In the genomic region with DNA sequence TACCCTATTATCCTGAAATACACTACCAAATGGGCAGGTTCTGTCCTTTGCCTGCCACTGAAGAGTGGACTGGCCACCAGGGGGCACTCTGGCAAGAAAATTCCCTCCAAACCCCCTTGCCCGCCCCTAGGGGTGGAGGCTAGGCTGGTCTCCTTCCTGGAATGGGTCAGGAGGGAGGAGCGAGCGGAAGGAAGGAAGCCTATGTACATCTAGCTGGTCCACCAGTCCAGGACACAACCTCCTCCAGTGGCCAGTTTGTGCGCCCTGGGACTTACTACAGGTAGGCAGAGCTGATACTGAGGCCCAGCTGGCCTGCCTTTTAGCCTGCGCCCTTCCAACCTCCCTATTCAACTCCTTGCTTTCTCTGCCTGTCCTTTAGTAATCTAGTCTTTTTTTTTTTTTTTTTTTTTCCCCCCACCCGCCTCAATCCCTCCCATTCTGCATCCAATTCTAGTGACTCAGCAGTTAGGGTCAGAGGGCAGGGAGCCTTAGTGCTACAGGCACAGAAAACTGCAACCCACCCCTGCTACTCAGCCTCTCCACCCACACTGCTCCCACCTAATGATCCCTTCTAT, we compare ENCODE assay signal across 8 mouse cellular contexts. TPM values are rescaled to one million over a fixed set of nuclear protein-coding genes. Genes with fewer than 3 reads are reported as not detected.
A peak's percentile ranks its signal among the peaks of the same experiment; 100 is the strongest.
DNase-seq lines count a peak whose midpoint lies in the region; ATAC-seq lines count a peak whose summit lies in the region.

TSS of gene Hsd3b7 (plus strand) at position 170 of the 575 bp plus-strand sequence.

- H3K9me3 ChIP-seq in forebrain, embryonic 11.5 days (ENCODE audit: control insufficient read depth, low read length), result no peaks in the 10 kb centered on the region
- H3K9me3 ChIP-seq in heart, embryonic 15.5 days (replicated peaks), result no peaks in the 10 kb centered on the region
- no peaks in the 10 kb centered on the region for H3K9me3 ChIP-seq in liver, embryonic 12.5 days (replicated peaks)

- H3K4me3 ChIP-seq in forebrain, embryonic 11.5 days (ENCODE audit: low read depth, low read length), result no peak within 1 kb of the TSS
- H3K4me3 ChIP-seq in heart, embryonic 15.5 days, result peak within 1 kb of the TSS; percentile 39
- H3K4me3 ChIP-seq in liver, embryonic 12.5 days, result peak within 1 kb of the TSS; percentile 16

- no peak within 1 kb of the TSS for H3K9ac ChIP-seq in forebrain, embryonic 11.5 days (ENCODE audit: low read length)
- peak within 1 kb of the TSS; percentile 35 for H3K9ac ChIP-seq in heart, embryonic 15.5 days
- H3K9ac ChIP-seq in liver, embryonic 12.5 days, result peak within 1 kb of the TSS; percentile 37; the same call in 1 of the 2 replicates

- 36% methylated on average over 6 of the region's 6 CpGs for WGBS in forebrain, embryonic 11.5 days
- WGBS in heart, embryonic 15.5 days, result 21% methylated on average over 6 of the region's 6 CpGs
- WGBS in liver, embryonic 12.5 days (ENCODE audit: insufficient replicate concordance), result 24% methylated on average over 6 of the region's 6 CpGs

- H3K36me3 ChIP-seq in forebrain, embryonic 11.5 days (ENCODE audit: control insufficient read depth, insufficient read depth, low read length), result peaks cover 20% of the 10 kb centered on the region
- H3K36me3 ChIP-seq in heart, embryonic 15.5 days, result peaks cover 47% of the 10 kb centered on the region
- peaks cover 72% of the 10 kb centered on the region for H3K36me3 ChIP-seq in liver, embryonic 12.5 days
- H3K36me3 ChIP-seq in splenic B cell, adult 2 months (ENCODE audit: control insufficient read depth, insufficient read depth, low read length, poor library complexity, severe bottlenecking), result peaks cover 8% of the 10 kb centered on the region

- no peaks in the 10 kb centered on the region for H3K4me1 ChIP-seq in forebrain, embryonic 11.5 days (replicated peaks; ENCODE audit: control insufficient read depth, insufficient read depth, low read length)
- peaks cover 11% of the 10 kb centered on the region for H3K4me1 ChIP-seq in heart, embryonic 15.5 days (replicated peaks)
- peaks cover 54% of the 10 kb centered on the region for H3K4me1 ChIP-seq in liver, embryonic 12.5 days

- H3K27ac ChIP-seq in forebrain, embryonic 11.5 days (ENCODE audit: low read depth, low read length), result no peak within 1 kb of the TSS
- H3K27ac ChIP-seq in heart, embryonic 15.5 days, result peak within 1 kb of the TSS; percentile 50; the same call in 1 of the 2 replicates
- H3K27ac ChIP-seq in liver, embryonic 12.5 days, result peak within 1 kb of the TSS; percentile 42

- peak; percentile 66 to 81 for DNase-seq in CD8-positive naive resting alpha-beta T cell, adult 2 months (ENCODE audit: low read depth in 2 of 2, low spot score in 2 of 2)
- peak; percentile 68 for DNase-seq in c-Kit-positive CD71-positive TER-119-negative erythroid progenitor cells, embryonic 14.5 days (ENCODE audit: low read depth)
- DNase-seq in forebrain, embryonic 11.5 days (ENCODE audit: low spot score), result peak; percentile 95
- DNase-seq in kidney, postnatal 14 days, result peak; percentile 94
- DNase-seq in naive thymus-derived CD4-positive, alpha-beta T cell, adult 2 months (ENCODE audit: low read depth), result peak; percentile 83
- peak; percentile 78 for DNase-seq in splenic B cell, adult 2 months (ENCODE audit: low read depth, low spot score)

- H3K4me2 ChIP-seq in forebrain, embryonic 11.5 days (ENCODE audit: low read depth, low read length, severe bottlenecking), result no peak within 1 kb of the TSS
- peak within 1 kb of the TSS; percentile 58 for H3K4me2 ChIP-seq in heart, embryonic 15.5 days
- H3K4me2 ChIP-seq in liver, embryonic 12.5 days, result peak within 1 kb of the TSS; percentile 45

- H3K27me3 ChIP-seq in forebrain, embryonic 11.5 days (ENCODE audit: control insufficient read depth, insufficient read depth, low read length), result no peaks in the 10 kb centered on the region
- H3K27me3 ChIP-seq in heart, embryonic 15.5 days, result no peaks in the 10 kb centered on the region
- H3K27me3 ChIP-seq in liver, embryonic 12.5 days (replicated peaks), result no peaks in the 10 kb centered on the region
- no peaks in the 10 kb centered on the region for H3K27me3 ChIP-seq in splenic B cell, adult 2 months (ENCODE audit: control insufficient read depth, insufficient read depth, low read length, poor library complexity, severe bottlenecking)

- ATAC-seq in forebrain, embryonic 11.5 days (replicated peaks; ENCODE audit: low FRiP score), result peak; percentile 86
- peak; percentile 87 for ATAC-seq in heart, embryonic 15.5 days (replicated peaks; ENCODE audit: insufficient number of reproducible peaks, insufficient read depth, low FRiP score, low read depth)
- peak; percentile 61 for ATAC-seq in liver, embryonic 12.5 days

RNA-seq across cellular contexts. Expression of gene Hsd3b7, which starts in this region (rescaled TPM):
- 6.5 and 7.9 TPM in 2 replicates for polyA plus RNA-seq in forebrain, embryonic 11.5 days (2014; fragmentation: Nextera tagmentation; extraction: Ambion mirVana)
- 22.0 and 24.0 TPM in 2 replicates for polyA plus RNA-seq in heart, embryonic 15.5 days (2015; fragmentation: Nextera tagmentation; extraction: Ambion mirVana)
- polyA plus RNA-seq in liver, embryonic 12.5 days (2016; fragmentation: Nextera tagmentation; extraction: Ambion mirVana), result 28.0 and 29.8 TPM in 2 replicates
